Mouse (Mus musculus) stomach, postnatal 0 days (tissue): ENCODE data around the gene Sh2d6. TPM values are rescaled to one million over a fixed set of nuclear protein-coding genes. Genes with fewer than 3 reads are reported as not detected.

ENCODE experiments used
- ATAC-seq: fragments of 200-750 bp; cut with Nextera tagmentation; 2 replicates; pipeline ENCODE4 v1.8.0; 2017; ENCODE audit not compliant: low FRiP score, low TSS enrichment
- DNase-seq: peaks from one replicate; pipeline ENCODE4 v3.0.0-alpha.2; 2016; ENCODE audit warnings: low spot score
- H3K27ac ChIP-seq: fragments of 300-500 bp; sonication (generic); replicated peaks from 2 replicates; pipeline ENCODE4 v1.5.1; 2014; ENCODE audit warnings: mild to moderate bottlenecking, control low read depth
- H3K27me3 ChIP-seq: fragments of 300-500 bp; sonication (generic); 2 replicates; pipeline ENCODE4 v1.6.1; 2014; ENCODE audit warnings: low read length; ENCODE audit not compliant: control insufficient read depth, insufficient read depth
- H3K36me3 ChIP-seq: fragments of 300-500 bp; sonication (generic); 2 replicates; pipeline ENCODE4 v1.6.1; 2014; ENCODE audit warnings: low read length, mixed read lengths; ENCODE audit not compliant: control insufficient read depth, insufficient read depth
- H3K4me1 ChIP-seq: fragments of 300-500 bp; sonication (generic); replicated peaks from 2 replicates; pipeline ENCODE4 v1.6.1; 2014; ENCODE audit warnings: antibody characterized with exemption; ENCODE audit not compliant: control insufficient read depth, insufficient read depth
- H3K4me2 ChIP-seq: fragments of 300-500 bp; sonication (generic); replicated peaks from 2 replicates; pipeline ENCODE4 v1.6.1; 2014; ENCODE audit warnings: low read depth, mild to moderate bottlenecking, control low read depth, moderate library complexity
- H3K4me3 ChIP-seq: fragments of 300-500 bp; sonication (generic); 2 replicates; pipeline ENCODE4 v1.5.1; 2014; ENCODE audit warnings: low read depth, low read length, control low read depth
- H3K9ac ChIP-seq: fragments of 300-500 bp; sonication (generic); 2 replicates; pipeline ENCODE4 v1.6.1; 2014; ENCODE audit warnings: mild to moderate bottlenecking, low read length, control low read depth, mixed read lengths
- H3K9me3 ChIP-seq: fragments of 300-500 bp; sonication (generic); 2 replicates; pipeline ENCODE4 v1.6.1; 2016; ENCODE audit warnings: low read length; ENCODE audit not compliant: control insufficient read depth
- CTCF ChIP-seq: IDR thresholded peaks from 2 replicates; pipeline ENCODE4 v1.5.1; 2016; ENCODE audit warnings: antibody characterized with exemption, low read depth, mild to moderate bottlenecking, moderate library complexity
- EP300 ChIP-seq: optimal IDR thresholded peaks from 2 replicates; pipeline ENCODE3; 2016; ENCODE audit warnings: antibody characterized with exemption
- WGBS: fragments of 180-500 bp; shearing (Covaris S2); extraction: QIAGEN DNeasy Blood & Tissue Kit; methylation state at CpG from one replicate; pipeline ENCODE4 v1.1.7; 2014; 5-methylcytosine and 5-hydroxymethylcytosine counted together
- polyA plus RNA-seq: library from polyadenylated mRNA; unstranded; fragments of >200 nt; fragmentation: Nextera tagmentation; extraction: Ambion mirVana; gene quantifications from 2 replicates; pipeline ENCODE4 v1.2.1, GENCODE M21; 2015

Gene Sh2d6
- polyA plus RNA-seq, 1 experiment from 2014 or later = 0.21 TPM

DNA sequence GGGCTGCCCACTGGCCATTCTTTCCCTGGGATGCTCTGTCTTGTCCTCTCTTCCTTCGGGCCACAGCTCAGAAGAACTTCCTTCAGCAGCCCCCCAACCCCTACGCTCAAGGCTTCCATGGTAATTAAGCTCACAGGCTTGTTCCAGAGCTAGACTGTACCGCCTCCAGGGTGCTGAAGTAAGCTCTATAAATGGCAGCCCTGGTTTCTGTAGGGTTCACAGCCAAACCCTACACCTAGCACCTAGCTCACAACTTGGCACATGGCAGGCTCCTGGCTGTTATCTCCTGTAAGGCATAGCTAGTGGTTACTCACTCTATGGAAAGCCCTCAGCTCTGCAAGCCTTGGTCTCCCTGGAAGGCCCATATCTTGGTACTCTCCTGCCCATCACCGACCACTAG, 11.1 kb upstream of the Sh2d6 start:
- Histone ChIP-seq H3K9ac (no peak overlapping the region), H3K27ac (no peak overlapping the region), H3K4me3 (no peak overlapping the region), H3K4me2 (no peak overlapping the region), H3K36me3 (no peaks in the 10 kb centered on the region), H3K4me1 (no peaks in the 10 kb centered on the region), H3K9me3 (no peaks in the 10 kb centered on the region), H3K27me3 (no peaks in the 10 kb centered on the region)
- no peak for TF ChIP-seq CTCF
- no peak for TF ChIP-seq EP300
- ATAC-seq = no peak
- 89% methylated on average over 4 of the region's 4 CpGs for WGBS
- DNase-seq = no peak

DNA sequence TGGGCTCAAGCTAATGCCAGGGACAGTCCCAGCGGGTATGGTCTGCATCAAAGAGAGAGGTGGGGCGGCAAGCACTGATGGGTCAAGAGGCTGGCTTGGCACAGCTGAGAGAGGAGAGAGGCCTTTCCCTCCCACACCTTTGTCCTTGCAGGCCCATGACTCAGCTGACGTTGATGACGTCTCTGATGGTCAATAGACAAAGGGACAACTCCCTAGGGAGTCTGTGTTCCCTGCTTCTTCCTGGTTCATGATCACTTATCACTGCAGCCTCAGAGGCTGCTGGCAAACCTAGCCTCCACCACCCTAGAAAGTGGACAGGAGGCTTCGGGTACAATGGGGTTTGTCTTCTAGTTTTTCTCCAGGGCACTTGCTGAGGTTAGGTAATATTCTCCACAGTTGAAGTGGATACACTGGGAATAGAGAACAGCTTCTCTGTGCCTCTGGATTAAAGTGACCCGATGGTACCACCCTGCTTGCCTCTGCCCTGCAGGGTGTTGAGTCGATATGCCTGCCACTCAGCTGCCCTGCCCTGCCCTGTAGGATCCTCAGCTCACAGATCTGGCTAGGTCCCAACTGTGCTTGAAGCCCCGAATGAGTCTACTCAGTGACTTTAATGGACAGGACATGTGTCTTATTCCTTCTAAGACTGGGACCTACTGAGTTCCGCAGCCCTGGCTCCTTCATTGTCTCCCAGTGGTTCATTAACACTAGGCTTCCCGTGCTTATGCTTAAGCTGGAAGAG, 7.1 kb upstream of the Sh2d6 start:
- Histone ChIP-seq H3K4me1 (no peaks in the 10 kb centered on the region), H3K36me3 (no peaks in the 10 kb centered on the region), H3K9ac (no peak overlapping the region), H3K9me3 (no peaks in the 10 kb centered on the region), H3K27me3 (no peaks in the 10 kb centered on the region), H3K4me3 (no peak overlapping the region), H3K27ac (peak overlapping the region; percentile 77), H3K4me2 (no peak overlapping the region)
- DNase-seq (peak; percentile 77), ATAC-seq (peak; percentile 93)
- TF ChIP-seq CTCF (no peak), EP300 (no peak)
- WGBS = 67% methylated on average over 10 of the region's 10 CpGs

GRCm38 (mm10) chr6:72527070-72527469, 5.6 kb upstream of the Sh2d6 start:
- Histone ChIP-seq H3K27ac (no peak overlapping the region), H3K9ac (no peak overlapping the region), H3K36me3 (no peaks in the 10 kb centered on the region), H3K4me2 (no peak overlapping the region), H3K4me3 (no peak overlapping the region), H3K27me3 (no peaks in the 10 kb centered on the region), H3K4me1 (no peaks in the 10 kb centered on the region), H3K9me3 (no peaks in the 10 kb centered on the region)
- DNase-seq = no peak
- TF ChIP-seq EP300 (no peak), CTCF (no peak)
- ATAC-seq = no peak
- 77% methylated on average over 4 of the region's 4 CpGs for WGBS

- H3K4me2 ChIP-seq = no peak overlapping the region
- no peak for ATAC-seq
- WGBS = 87% methylated on average over 2 of the region's 2 CpGs
These were observed 2.7 kb upstream of the Sh2d6 start for GRCm38 (mm10) chr6:72524160-72524559.

DNA sequence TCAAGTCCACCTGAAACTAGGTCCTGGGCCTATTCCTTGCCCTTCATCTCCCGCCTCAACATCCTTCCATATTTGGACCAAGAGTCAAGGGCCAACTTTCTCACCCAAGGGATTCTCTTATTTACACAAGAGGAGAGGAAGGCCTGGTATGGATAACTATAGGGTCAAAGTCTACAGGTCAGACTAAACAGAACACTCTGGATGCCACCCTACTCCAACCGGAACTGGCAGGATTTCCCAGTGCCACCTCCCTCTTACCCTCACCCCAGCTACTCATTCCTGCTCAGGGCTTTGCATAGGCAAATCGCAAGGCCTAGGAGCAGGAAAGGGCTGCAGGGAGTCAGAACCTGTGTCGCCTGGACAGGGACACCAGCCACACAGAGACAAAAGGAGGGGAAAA, 1.7 kb upstream of the Sh2d6 start:
- TF ChIP-seq EP300 (no peak), CTCF (no peak)
- peak; percentile 74 for ATAC-seq
- Histone ChIP-seq H3K9ac (no peak overlapping the region), H3K4me3 (no peak overlapping the region), H3K36me3 (no peaks in the 10 kb centered on the region), H3K4me1 (no peaks in the 10 kb centered on the region), H3K27ac (no peak overlapping the region), H3K4me2 (no peak overlapping the region), H3K27me3 (no peaks in the 10 kb centered on the region), H3K9me3 (no peaks in the 10 kb centered on the region)
- WGBS = 69% methylated on average over 4 of the region's 4 CpGs
- DNase-seq = no peak

More at GRCm38 (mm10) chr6:72524160-72524559, 2.7 kb upstream of the Sh2d6 start:
- no peak overlapping the region for H3K9ac ChIP-seq
- TF ChIP-seq EP300 = no peak
- no peak for TF ChIP-seq CTCF
- no peak overlapping the region for H3K4me3 ChIP-seq
- no peaks in the 10 kb centered on the region for H3K36me3 ChIP-seq
- H3K27me3 ChIP-seq = no peaks in the 10 kb centered on the region
- no peak overlapping the region for H3K27ac ChIP-seq
- DNase-seq = no peak
- no peaks in the 10 kb centered on the region for H3K4me1 ChIP-seq
- no peaks in the 10 kb centered on the region for H3K9me3 ChIP-seq

GRCm38 (mm10) chr6:72522288-72522687, 781 bp upstream of the Sh2d6 start:
- TF ChIP-seq CTCF = no peak
- TF ChIP-seq EP300 = no peak
- H3K4me3 ChIP-seq = no peak overlapping the region
- WGBS = 82% methylated on average over 5 of the region's 5 CpGs
- H3K9ac ChIP-seq = no peak overlapping the region
- no peak overlapping the region for H3K4me2 ChIP-seq
- H3K9me3 ChIP-seq = no peaks in the 10 kb centered on the region
- H3K27ac ChIP-seq = no peak overlapping the region
- H3K36me3 ChIP-seq = no peaks in the 10 kb centered on the region
- DNase-seq = no peak
- no peaks in the 10 kb centered on the region for H3K27me3 ChIP-seq
- no peaks in the 10 kb centered on the region for H3K4me1 ChIP-seq
- ATAC-seq = no peak
